Mouse (Mus musculus) kidney, adult 9 months (tissue): ENCODE measurements around the gene Etv6.
A peak's percentile ranks its signal among the peaks of the same experiment; 100 is the strongest.

ENCODE experiments used
- DNase-seq: peaks from one replicate; pipeline ENCODE4 v3.0.0; 2022

Etv6 gene

GRCm38 (mm10) chr6:134045092-134045868, 9.8 kb downstream of the Etv6 start:
- no peak for DNase-seq

GRCm38 (mm10) chr6:134046136-134046535, 10.6 kb downstream of the Etv6 start:
- no peak for DNase-seq

- no peak for DNase-seq
Observed at GRCm38 (mm10) chr6:134047249-134047648, 11.7 kb downstream of the Etv6 start.

- no peak for DNase-seq
Observed at GRCm38 (mm10) chr6:134047974-134048373, 12.5 kb downstream of the Etv6 start.

DNA sequence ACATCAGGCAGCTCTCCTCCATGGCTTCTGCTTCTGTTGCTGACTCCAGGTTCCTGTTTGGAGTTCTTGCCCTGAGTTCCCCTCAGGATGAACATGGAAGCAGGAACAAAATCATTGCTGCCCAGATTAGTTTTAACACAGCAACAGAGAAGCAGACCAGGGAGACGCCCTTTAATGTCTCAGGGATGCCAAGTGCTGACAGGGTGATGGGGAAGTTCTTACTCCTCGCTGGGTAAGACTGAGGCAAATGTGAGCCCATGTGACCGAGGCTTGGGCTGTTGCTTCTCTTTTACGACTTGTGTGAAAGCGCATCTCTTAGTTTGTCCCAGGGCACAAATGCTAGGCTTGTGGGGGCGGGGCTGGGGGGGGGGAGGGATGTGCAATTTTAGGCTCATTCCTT, 13.5 kb downstream of the Etv6 start:
- DNase-seq, result no peak

DNA sequence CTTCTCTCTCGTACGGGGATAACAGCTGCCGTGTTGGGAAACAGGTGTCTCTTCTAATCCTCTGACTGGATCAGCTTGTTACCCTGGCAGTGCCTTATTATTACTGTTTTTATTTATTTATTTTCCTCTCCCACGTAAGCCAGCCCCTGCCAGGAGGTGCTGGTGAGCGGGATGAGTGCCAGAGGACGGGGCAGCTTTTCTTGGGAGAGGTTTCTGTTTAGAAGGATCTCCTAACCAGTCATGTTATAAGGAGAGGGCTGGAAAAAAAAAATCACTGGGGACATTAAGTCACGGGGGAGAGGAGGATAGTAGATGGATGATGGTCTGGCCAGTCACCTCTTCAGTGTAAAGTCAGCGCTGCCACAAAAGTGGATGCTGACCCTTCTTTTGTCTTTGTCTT, 15.0 kb downstream of the Etv6 start:
- no peak for DNase-seq

DNA sequence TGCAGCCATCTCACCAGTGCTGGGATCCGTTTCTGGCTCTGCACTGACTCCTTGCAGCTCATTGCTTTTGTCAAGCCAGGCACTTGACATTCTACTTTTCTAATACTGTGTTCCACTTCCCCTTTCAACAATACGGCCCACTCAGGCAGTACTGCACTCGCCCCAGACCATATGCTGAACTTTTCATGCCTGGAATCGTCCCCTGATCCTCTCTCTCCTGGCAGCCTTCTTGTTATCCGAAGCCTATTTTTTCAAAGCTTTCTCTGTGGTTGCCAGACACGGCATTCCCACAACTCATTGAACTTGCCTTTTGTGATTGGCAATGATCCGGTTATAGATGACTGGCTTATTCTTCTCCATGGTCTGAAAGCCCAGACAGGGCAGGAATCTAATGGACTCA, 16.4 kb downstream of the Etv6 start:
- DNase-seq, result no peak

DNA sequence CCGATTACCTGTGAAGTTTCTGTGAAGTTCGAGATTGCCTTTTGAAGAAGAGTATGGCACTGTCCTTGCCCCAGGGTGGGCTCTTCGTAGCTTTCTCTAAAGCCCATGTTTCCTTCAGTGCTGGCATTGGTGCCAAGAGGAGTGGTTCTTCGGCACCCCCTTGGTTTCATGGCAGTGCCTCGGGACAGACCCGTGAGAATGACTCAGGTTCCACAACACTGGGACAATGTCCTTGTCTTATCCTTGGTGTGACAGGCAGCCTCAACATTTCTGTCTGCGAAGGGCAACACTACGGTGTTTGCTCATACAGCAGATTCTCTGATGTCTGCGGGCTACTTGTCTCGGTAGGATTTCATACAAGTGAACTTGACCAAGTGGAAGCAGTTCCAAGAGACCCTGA, 17.6 kb downstream of the Etv6 start:
- no peak for DNase-seq

DNA sequence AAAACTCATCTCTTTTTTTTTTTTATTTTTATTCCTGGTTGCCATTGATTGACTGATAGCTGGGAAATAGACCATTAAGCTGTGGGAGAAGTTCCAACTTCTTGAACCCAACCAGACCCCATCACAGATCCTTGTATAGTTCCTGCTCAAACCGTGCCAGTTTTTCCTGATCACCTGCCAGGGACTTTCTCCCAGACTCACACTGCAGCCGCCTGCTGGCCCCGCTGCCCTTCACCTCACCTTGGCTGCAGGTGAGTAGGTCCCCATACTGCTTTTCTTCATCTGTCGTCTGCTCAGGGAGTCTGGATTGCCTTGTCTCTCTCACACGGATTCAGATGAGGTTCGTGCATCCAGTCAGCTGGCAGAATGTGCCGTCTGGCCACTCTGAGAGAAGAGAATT, 18.1 kb downstream of the Etv6 start:
- DNase-seq, result peak; percentile 57

DNA sequence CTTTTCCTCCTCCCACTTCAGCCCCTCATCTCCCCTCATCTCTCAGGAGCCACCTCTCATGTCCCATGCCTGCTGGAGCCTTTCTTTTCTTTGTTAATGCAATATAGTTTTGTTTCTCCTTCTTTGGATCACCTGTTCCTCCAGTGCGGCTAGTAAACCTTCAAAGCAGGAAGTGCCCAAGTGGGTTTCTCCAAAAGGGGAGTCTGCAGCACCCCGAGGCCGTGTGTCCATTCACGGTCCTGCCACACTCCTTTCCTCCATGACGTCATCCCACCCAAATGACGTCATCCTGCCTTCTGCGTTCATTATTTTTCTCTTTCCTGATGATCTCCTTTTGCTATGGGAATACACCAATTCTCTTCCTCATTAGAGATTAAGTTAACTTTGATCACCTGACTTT, 20.1 kb downstream of the Etv6 start:
- DNase-seq, result no peak

DNA sequence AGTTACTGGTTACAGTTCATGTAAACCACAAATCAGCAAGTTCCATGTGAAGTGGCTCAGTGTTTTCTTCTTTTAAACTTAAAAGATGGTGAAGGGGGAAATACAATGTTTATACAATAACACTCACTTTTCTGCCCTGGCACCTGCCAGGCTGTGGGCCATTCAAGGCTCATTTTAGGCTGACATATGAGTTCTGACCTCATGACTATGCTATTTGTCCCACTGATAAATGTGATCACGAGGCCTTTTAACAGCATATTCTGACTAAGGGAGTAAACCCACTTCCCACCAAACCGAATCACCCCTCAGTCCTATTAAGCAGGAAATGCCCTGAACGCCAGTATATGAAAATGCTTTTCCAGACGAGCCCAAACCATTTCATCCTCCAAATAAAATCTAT, 23.0 kb downstream of the Etv6 start:
- DNase-seq, result no peak

GRCm38 (mm10) chr6:134058886-134059551, 23.5 kb downstream of the Etv6 start:
- DNase-seq, result no peak

DNA sequence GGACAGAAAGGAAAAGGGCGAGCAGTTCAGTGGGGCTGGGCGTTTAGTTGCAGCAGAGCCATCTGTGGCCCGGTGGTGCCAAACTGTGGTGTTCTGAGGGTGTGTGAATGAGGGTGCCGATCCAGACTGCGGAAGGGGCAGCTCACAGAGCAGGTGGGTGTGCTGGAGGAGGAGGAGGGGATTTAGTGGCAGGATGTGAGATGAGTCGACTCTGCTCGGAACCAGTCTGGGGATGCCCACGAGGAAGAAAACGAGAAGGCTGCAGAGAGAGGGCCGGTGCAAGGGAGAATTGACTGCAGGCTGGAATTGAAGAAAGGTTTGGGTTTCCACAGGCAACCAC, 24.0 kb downstream of the Etv6 start:
- no peak for DNase-seq

GRCm38 (mm10) chr6:134060036-134060435, 24.5 kb downstream of the Etv6 start:
- DNase-seq, result no peak

DNA sequence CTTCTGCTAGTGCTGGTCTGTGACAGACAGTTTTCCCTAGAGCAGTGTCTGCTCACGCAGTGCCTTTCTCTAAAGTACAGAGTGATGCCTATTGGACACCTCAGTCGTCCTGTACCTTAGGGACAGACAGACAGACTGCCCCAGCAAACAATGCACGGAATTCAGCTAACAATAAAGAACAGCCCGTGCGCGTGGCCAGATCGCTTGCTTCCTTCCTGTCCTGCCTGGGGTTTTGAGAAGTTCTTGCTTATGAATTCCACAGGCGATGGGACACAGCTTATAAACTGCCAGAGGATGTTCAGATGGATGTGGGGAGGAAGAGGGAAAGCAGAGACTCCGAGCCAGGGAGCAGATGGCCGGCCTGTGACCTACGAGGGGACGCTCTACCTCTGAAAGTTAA, 25.3 kb downstream of the Etv6 start:
- peak; percentile 29 for DNase-seq

GRCm38 (mm10) chr6:134065018-134065725, 29.7 kb downstream of the Etv6 start:
- DNase-seq, result peak; percentile 73

GRCm38 (mm10) chr6:134066112-134066511, 30.6 kb downstream of the Etv6 start:
- no peak for DNase-seq

- no peak for DNase-seq
Observed at GRCm38 (mm10) chr6:134066996-134067395, 31.5 kb downstream of the Etv6 start.

GRCm38 (mm10) chr6:134067536-134067935, 32.0 kb downstream of the Etv6 start:
- no peak for DNase-seq

DNA sequence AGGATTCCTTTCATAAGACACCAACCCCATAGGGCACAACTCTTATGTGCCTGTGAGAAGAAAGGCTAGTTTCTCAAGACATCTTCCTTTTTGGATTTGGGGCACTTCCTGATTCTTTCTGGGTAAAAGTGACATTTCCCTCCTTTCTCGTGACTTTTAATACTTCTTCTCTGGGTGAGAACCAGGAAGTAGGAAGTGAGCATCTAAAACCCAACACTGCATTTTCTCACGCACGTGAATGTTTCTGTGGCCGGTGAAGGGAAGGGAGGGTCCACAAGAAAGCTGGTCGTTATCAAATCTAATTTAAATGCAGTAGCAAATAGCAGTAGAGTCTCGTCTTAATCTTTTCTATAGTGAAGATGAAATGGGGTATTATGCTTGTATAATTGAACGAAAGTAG, 36.9 kb downstream of the Etv6 start:
- DNase-seq, result no peak

DNA sequence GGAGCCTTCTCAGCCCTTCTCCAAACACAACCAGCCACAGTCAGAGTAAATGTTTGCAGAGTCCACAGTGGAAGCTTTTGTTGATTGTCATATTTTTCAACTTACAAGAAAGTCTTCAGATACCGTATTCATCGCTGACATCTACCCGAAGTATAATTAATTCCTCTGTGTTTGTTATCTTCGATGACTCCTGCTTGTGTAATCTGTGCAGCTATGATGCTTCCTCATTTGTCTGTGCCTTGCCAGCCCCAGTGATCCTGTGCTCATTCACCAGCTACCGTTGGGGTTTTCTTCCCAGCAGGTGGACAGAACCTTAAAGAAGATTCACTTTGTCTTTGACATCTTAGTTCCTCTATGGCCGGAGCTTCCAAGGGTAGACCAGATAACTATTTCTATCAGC, 37.4 kb downstream of the Etv6 start:
- no peak for DNase-seq

DNA sequence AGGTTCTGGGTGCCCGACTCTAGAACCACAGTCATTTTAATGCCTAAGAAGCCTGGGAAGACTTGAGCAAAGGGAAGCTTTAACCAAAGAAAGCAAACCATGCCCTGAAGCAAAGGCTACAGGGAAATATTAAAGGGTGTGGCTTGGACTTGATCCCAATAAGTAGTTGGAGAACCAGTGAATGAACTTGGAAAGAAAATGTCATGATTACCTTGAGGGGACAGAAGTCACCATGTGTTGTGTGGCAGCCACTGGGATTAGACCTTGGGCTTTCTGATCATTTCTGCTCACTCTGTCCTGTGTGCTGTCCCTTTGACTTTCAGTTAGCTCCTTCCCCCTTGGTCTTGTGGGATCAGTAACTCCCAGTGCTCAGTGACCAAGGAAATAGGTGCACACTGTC, 38.9 kb downstream of the Etv6 start:
- peak; percentile 53 for DNase-seq

- DNase-seq, result peak; percentile 66
Observed at GRCm38 (mm10) chr6:134075031-134075430, 39.5 kb downstream of the Etv6 start.

DNA sequence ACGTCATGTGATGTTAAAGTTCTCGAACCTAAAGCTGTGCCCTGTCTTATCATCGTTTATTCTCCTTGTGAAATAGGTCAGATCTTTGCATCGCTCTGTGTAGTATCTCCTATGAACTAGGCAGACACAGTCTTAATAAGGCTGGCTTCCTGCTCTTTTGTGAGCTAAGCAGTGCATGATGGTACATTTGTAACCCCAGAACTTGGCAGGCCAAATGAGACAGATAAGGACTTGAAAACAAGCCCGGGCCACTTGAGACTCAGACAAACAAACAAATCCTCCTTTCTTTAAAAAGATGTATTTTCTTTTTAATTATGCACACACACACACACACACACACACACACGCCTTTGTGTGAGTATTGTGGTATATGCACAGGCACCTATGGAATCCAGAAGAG, 42.5 kb downstream of the Etv6 start:
- DNase-seq, result peak; percentile 26
